Mouse (Mus musculus) cortical plate, adult 2 months (tissue): ENCODE measurements around the gene Fbxo24.

Source experiments
- CTCF ChIP-seq: fragments of 200-500 bp; IDR thresholded peaks from 2 replicates; pipeline ENCODE4 v1.5.1; 2011; ENCODE audit warnings: mild to moderate bottlenecking, control low read depth, low read length; ENCODE audit not compliant: insufficient read depth; ENCODE audit errors: extremely low read depth
- POLR2A ChIP-seq: fragments of 200-500 bp; IDR thresholded peaks from 2 replicates; pipeline ENCODE4 v1.6.1; 2011; ENCODE audit warnings: mild to moderate bottlenecking, low read length, control low read depth; ENCODE audit not compliant: insufficient read depth; ENCODE audit errors: extremely low read depth

DNA sequence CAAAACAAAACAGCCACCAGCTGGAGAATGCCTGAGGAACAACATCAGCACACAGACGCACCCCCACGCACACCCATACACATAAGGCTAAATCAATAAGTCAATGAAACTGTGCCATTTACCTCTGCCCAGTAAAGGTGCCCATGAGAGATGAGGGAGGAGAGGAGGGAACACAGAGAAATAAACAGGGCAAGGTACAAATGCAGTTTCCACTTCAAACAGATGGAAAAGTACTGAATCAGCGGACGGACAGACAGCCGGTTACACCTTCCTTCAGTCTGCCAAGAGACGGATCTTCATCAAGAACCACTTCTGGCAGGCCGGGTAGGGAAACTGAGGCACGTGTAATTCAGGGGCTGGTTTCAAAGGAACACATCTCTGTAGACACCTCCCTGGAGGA, 46.0 kb upstream of the Fbxo24 start:
- TF ChIP-seq CTCF = no peak
- TF ChIP-seq POLR2A = no peak
